Mouse (Mus musculus) G1E (cell line): ENCODE data around the gene Gpr152. TPM values are rescaled to one million over a fixed set of nuclear protein-coding genes. Genes with fewer than 3 reads are reported as not detected.

Source experiments
- ATAC-seq: 2 replicates; pipeline ENCODE4 v1.8.0; 2016; ENCODE audit warnings: mild to moderate bottlenecking; ENCODE audit not compliant: insufficient number of reproducible peaks, poor library complexity, low FRiP score, severe bottlenecking; ENCODE audit errors: extremely low read depth
- DNase-seq: peaks from one replicate; pipeline ENCODE4 v3.0.0; 2012; ENCODE audit warnings: low spot score
- H3K27me3 ChIP-seq: 2 replicates; pipeline ENCODE4 v1.6.1; 2012; ENCODE audit warnings: mild to moderate bottlenecking, low read length, inconsistent platforms; ENCODE audit not compliant: insufficient read depth
- H3K36me3 ChIP-seq: replicated peaks from 2 replicates; pipeline ENCODE3; 2012; ENCODE audit warnings: mild to moderate bottlenecking, inconsistent platforms
- H3K4me1 ChIP-seq: 2 replicates; pipeline ENCODE4 v1.6.1; 2012; ENCODE audit warnings: low read depth, low read length, inconsistent platforms, mixed read lengths; ENCODE audit not compliant: insufficient read depth
- H3K4me3 ChIP-seq: 2 replicates; pipeline ENCODE4 v1.5.1; 2012; ENCODE audit warnings: low read depth, mild to moderate bottlenecking, inconsistent platforms, low read length, moderate library complexity, mixed read lengths
- H3K9me3 ChIP-seq: replicated peaks from 2 replicates; pipeline ENCODE4 v1.6.1; 2012; ENCODE audit warnings: inconsistent platforms
- CTCF ChIP-seq: IDR thresholded peaks from 2 replicates; pipeline ENCODE4 v1.5.1; 2012; ENCODE audit warnings: low read depth, low read length, inconsistent platforms, mixed read lengths
- GATA1 ChIP-seq: IDR thresholded peaks from 2 replicates; pipeline ENCODE4 v1.6.1; 2012; ENCODE audit warnings: borderline replicate concordance, low read length, inconsistent platforms, mixed read lengths
- GATA2 ChIP-seq: IDR thresholded peaks from 2 replicates; pipeline ENCODE4 v1.6.1; 2012; ENCODE audit warnings: low read depth, low read length, inconsistent platforms, borderline replicate concordance
- POLR2AphosphoS5 ChIP-seq: IDR thresholded peaks from 2 replicates; pipeline ENCODE4 v1.6.1; 2012; ENCODE audit warnings: low read depth, low read length, inconsistent platforms; ENCODE audit not compliant: insufficient replicate concordance
- TAL1 ChIP-seq: conservative IDR thresholded peaks from 2 replicates; pipeline ENCODE4 v1.6.1; 2012; ENCODE audit warnings: low read depth, low read length, inconsistent platforms, mixed read lengths
- polyA plus RNA-seq: library from polyadenylated mRNA; stranded (reverse); fragments of >175 nt; gene quantifications from 2 replicates; pipeline ENCODE4 v1.2.3, GENCODE M21; 2012
- total RNA-seq, 2 experiments: library from RNA; stranded (forward) in 1 of 2; stranded (reverse) in 1 of 2; fragments of 200-1000 nt in 1 of 2; fragments of >200 nt in 1 of 2; fragmentation: Nextera tagmentation in 1 of 2; gene quantifications; 2 replicates each; pipeline ENCODE4 v1.2.3; 2014 to 2017

The Gpr152 gene
- total and polyA plus RNA-seq, 3 experiments, result 0.11 TPM; not detected in 2

DNA sequence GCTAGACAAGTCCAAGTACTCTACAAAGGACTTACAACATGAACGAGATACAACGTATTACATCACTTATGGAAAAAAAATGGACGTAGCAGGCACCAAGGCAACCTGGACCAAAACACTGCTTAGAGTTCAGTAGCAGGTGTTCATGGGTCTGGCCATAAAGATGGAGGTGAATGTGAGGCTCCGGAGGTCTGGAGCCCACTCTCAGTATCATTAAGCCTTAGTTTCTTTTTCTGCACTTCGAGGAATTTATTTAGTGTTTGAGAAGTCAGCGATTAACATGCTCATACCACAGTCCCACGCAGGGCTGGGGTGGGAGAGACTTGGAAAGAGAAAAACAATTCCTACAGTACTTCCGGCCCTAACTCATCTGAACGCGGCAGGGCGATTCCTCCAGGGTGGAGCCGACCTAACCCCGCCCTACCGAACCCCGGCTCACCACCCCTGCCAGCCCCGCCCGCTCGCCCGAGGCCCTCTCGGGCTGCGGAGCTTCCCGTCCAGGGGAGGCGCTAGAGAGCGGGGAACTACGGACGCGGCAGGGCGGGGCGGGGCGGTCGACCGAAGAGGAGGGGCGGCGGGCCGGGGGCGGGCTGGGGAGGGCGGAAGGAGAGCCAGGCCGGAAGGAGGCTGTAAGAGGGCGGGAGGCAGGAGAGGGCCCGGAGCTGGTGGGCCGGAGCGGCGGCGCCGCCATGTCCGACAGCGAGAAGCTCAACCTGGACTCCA lies 52.1 kb downstream of the Gpr152 start, which contains the start of gene Ppp1ca:
Ppp1ca (plus strand) TSS at position 538 of the 723 bp plus-strand sequence.
- peak; percentile 82 for ATAC-seq
- Histone ChIP-seq H3K4me1 (peaks cover 71% of the 10 kb centered on the region), H3K4me3 (peak within 1 kb of the TSS; percentile 78), H3K27me3 (no peaks in the 10 kb centered on the region; the same call in 1 of the 2 replicates), H3K36me3 (peaks cover 70% of the 10 kb centered on the region), H3K9me3 (no peaks in the 10 kb centered on the region)
- peak; percentile 96 for DNase-seq
- TF ChIP-seq GATA2 (no peak), GATA1 (no peak), CTCF (no peak), POLR2AphosphoS5 (no peak), TAL1 (no peak)

DNA sequence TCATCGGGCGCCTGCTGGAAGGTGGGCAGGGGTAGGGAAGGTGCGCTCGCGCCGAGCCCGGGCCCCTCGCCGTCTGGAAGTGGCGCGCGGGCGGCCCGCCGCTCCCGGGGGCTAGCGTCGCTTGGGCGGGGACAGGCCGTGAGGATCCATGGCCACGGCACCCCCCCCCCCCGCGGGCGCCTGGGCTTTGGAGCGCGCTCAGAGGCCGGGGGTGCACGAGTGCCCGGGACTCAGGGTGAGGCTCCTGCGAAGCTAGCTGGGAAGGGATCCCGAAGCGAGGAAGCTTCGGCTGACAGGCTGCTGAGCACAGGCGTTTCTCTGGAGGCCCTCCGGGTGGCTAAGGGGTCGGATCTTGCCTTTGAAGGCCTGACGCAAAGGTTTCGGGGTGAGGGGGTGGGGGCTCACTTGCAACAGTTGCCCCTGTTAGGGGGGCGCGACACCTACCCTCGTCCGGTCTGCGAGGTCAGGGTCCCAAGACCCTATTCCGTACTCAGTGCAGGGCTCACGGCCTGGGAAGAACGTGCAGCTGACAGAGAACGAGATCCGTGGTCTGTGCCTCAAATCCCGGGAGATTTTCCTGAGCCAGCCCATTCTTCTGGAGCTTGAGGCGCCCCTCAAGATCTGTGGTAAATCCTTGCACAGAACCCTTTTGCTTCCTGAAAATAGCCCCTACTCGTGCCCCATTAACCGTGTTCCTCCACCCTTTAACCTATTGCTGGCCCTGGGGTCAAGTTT lies 52.8 kb downstream of the Gpr152 start:
- TF ChIP-seq GATA2 (no peak), GATA1 (no peak), CTCF (no peak), POLR2AphosphoS5 (no peak), TAL1 (no peak)
- H3K9me3 ChIP-seq, result no peaks in the 10 kb centered on the region
- peaks cover 78% of the 10 kb centered on the region for H3K4me1 ChIP-seq
- H3K36me3 ChIP-seq, result peaks cover 70% of the 10 kb centered on the region
- DNase-seq, result peak; percentile 49
- peak overlapping the region; percentile 78 for H3K4me3 ChIP-seq
- no peak for ATAC-seq
- H3K27me3 ChIP-seq, result no peaks in the 10 kb centered on the region; the same call in 1 of the 2 replicates

DNA sequence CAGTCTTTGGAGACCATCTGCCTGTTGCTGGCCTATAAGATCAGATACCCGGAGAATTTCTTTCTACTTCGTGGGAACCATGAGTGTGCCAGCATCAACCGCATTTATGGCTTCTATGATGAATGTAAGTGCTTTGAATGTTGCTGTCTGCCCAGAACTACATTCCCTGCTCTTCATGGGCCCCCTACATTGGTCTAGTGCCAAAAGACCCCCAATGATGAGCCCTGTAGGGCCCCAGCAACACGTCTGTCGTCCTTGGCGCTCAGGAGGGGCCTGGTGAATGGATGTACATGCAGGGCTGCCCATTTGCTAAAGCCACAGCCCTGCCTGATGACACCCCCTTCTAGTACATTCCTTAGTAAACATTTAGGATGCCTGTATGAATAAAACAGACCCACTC lies 53.5 kb downstream of the Gpr152 start:
- DNase-seq (no peak), ATAC-seq (no peak)
- Histone ChIP-seq H3K9me3 (no peaks in the 10 kb centered on the region), H3K4me1 (peaks cover 78% of the 10 kb centered on the region), H3K36me3 (peaks cover 70% of the 10 kb centered on the region), H3K27me3 (no peaks in the 10 kb centered on the region), H3K4me3 (peak overlapping the region; percentile 78)
- no peak for TF ChIP-seq TAL1
- TF ChIP-seq GATA2, result no peak
- TF ChIP-seq GATA1, result no peak
- TF ChIP-seq CTCF, result no peak
- no peak for TF ChIP-seq POLR2AphosphoS5

DNA sequence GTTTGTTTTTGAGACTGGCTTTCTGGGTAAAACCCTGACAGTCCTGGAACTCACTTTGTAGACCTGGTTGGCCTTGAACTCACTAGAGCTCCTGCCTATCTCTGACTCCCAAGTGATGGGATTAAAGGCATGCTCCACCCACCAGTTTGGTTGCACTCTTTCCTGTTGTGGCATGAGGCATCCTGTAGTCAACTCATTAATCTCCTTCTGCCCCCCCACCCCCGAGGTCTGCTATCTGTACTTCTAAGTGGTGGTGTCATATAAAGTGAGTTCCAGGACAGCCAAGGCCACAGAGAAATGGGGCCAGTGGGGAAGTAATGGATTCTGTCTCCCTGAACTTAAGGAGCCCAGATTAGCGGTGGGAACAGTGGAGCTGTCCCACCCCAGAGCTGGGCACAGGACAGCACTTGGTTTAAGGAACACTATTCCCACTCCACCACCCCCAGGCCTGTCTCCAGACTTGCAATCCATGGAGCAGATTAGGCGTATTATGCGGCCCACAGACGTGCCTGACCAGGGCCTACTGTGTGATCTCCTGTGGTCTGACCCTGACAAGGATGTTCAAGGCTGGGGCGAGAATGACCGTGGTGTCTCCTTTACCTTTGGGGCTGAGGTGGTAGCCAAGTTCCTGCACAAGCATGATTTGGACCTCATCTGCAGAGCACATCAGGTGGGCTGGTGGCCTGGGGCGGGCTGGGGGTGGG lies 54.6 kb downstream of the Gpr152 start:
- ATAC-seq (no peak), DNase-seq (no peak)
- Histone ChIP-seq H3K27me3 (no peaks in the 10 kb centered on the region), H3K36me3 (peaks cover 71% of the 10 kb centered on the region), H3K4me1 (peaks cover 82% of the 10 kb centered on the region), H3K9me3 (no peaks in the 10 kb centered on the region), H3K4me3 (peak overlapping the region; percentile 40; the same call in 1 of the 2 replicates)
- no peak for TF ChIP-seq TAL1
- TF ChIP-seq GATA1, result no peak
- no peak for TF ChIP-seq GATA2
- no peak for TF ChIP-seq CTCF
- no peak for TF ChIP-seq POLR2AphosphoS5

DNA sequence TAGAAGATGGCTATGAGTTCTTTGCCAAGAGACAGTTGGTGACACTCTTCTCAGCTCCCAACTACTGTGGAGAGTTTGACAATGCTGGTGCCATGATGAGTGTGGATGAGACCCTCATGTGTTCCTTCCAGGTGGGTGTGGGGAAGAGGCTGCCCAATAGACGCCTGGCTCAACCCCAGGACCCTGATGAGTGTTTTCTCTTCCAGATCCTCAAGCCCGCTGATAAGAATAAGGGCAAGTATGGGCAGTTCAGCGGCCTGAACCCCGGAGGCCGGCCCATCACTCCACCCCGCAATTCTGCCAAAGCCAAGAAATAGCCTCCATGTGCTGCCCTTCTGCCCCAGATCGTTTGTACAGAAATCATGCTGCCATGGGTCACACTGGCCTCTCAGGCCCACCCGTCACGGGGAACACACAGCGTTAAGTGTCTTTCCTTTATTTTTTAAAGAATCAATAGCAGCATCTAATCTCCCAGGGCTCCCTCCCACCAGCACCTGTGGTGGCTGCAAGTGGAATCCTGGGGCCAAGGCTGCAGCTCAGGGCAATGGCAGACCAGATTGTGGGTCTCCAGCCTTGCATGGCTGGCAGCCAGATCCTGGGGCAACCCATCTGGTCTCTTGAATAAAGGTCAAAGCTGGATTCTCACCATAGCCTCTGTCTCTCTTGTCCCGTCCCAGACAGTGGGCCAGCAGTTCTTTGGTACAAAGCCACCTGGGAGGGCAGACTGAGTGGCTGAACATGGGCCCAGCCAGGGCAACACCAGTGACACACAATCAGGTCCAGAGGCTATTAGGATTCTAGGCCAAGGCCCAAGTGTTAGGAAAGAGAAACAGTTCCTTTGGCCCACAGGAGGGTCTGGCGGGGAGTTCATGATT lies 55.4 kb downstream of the Gpr152 start:
- TF ChIP-seq CTCF (no peak), GATA1 (no peak), TAL1 (no peak), POLR2AphosphoS5 (no peak; the same call in 1 of the 2 replicates), GATA2 (no peak)
- no peaks in the 10 kb centered on the region for H3K9me3 ChIP-seq
- ATAC-seq (no peak), DNase-seq (no peak)
- H3K4me1 ChIP-seq, result peaks cover 89% of the 10 kb centered on the region
- no peak overlapping the region for H3K4me3 ChIP-seq
- H3K27me3 ChIP-seq, result no peaks in the 10 kb centered on the region
- peaks cover 73% of the 10 kb centered on the region for H3K36me3 ChIP-seq

Other genes with a start within 250 kb of the Gpr152 start
Only the 20 nearest of the 33 such genes appear.
- 84.1 and 109 TPM in 2 replicates for gene Ndufv1, start 127.0 kb upstream of the Gpr152 start, total RNA-seq (2014; fragmentation: Nextera tagmentation)
- 181 and 191 TPM in 2 replicates for gene Ndufv1, start 127.0 kb upstream of the Gpr152 start, total RNA-seq (2017)
- gene Ndufv1, start 127.0 kb upstream of the Gpr152 start, polyA plus RNA-seq, result 338 and 348 TPM in 2 replicates
- 48.7 and 86.5 TPM in 2 replicates for gene Gstp1, start 101.8 kb upstream of the Gpr152 start, total RNA-seq (2014; fragmentation: Nextera tagmentation)
- 36.8 and 46.2 TPM in 2 replicates for gene Gstp1, start 101.8 kb upstream of the Gpr152 start, total RNA-seq (2017)
- gene Gstp1, start 101.8 kb upstream of the Gpr152 start, polyA plus RNA-seq, result 38.7 and 64.2 TPM in 2 replicates
- gene Gstp2, start 93.8 kb upstream of the Gpr152 start, total RNA-seq (2014; fragmentation: Nextera tagmentation), result 29.9 TPM in 1 of 2 replicates, not detected in the other
- gene Gstp2, start 93.8 kb upstream of the Gpr152 start, total RNA-seq (2017), result not detected in 2 replicates
- gene Gstp2, start 93.8 kb upstream of the Gpr152 start, polyA plus RNA-seq, result 0.28 TPM in 1 of 2 replicates, not detected in the other
- 38.1 and 40.8 TPM in 2 replicates for gene Gstp3, start 80.2 kb upstream of the Gpr152 start, total RNA-seq (2014; fragmentation: Nextera tagmentation)
- 21.0 and 24.6 TPM in 2 replicates for gene Gstp3, start 80.2 kb upstream of the Gpr152 start, total RNA-seq (2017)
- 5.6 and 9.3 TPM in 2 replicates for gene Gstp3, start 80.2 kb upstream of the Gpr152 start, polyA plus RNA-seq
- not detected in 2 replicates for gene Cabp2, start 58.2 kb upstream of the Gpr152 start, total RNA-seq (2014; fragmentation: Nextera tagmentation)
- gene Cabp2, start 58.2 kb upstream of the Gpr152 start, total RNA-seq (2017), result not detected in 2 replicates
- gene Cabp2, start 58.2 kb upstream of the Gpr152 start, polyA plus RNA-seq, result not detected in 2 replicates
- gene Cdk2ap2, start 42.6 kb upstream of the Gpr152 start, total RNA-seq (2014; fragmentation: Nextera tagmentation), result 36.6 and 40.9 TPM in 2 replicates
- 25.4 and 30.7 TPM in 2 replicates for gene Cdk2ap2, start 42.6 kb upstream of the Gpr152 start, total RNA-seq (2017)
- 59.9 and 60.2 TPM in 2 replicates for gene Cdk2ap2, start 42.6 kb upstream of the Gpr152 start, polyA plus RNA-seq
- gene Pitpnm1, start 39.8 kb upstream of the Gpr152 start, total RNA-seq (2014; fragmentation: Nextera tagmentation), result 22.2 and 29.9 TPM in 2 replicates
- gene Pitpnm1, start 39.8 kb upstream of the Gpr152 start, total RNA-seq (2017), result 12.9 and 17.8 TPM in 2 replicates
- gene Pitpnm1, start 39.8 kb upstream of the Gpr152 start, polyA plus RNA-seq, result 48.7 and 61.2 TPM in 2 replicates
- gene Aip, start 13.9 kb upstream of the Gpr152 start, total RNA-seq (2014; fragmentation: Nextera tagmentation), result 36.8 and 39.9 TPM in 2 replicates
- 22.3 and 23.9 TPM in 2 replicates for gene Aip, start 13.9 kb upstream of the Gpr152 start, total RNA-seq (2017)
- gene Aip, start 13.9 kb upstream of the Gpr152 start, polyA plus RNA-seq, result 86.6 and 92.9 TPM in 2 replicates
- 0.75 TPM in 1 of 2 replicates, not detected in the other for gene Cabp4, start 4.2 kb downstream of the Gpr152 start, total RNA-seq (2014; fragmentation: Nextera tagmentation)
- 0.11 TPM in 1 of 2 replicates, not detected in the other for gene Cabp4, start 4.2 kb downstream of the Gpr152 start, total RNA-seq (2017)
- 0.03 TPM in 1 of 2 replicates, not detected in the other for gene Cabp4, start 4.2 kb downstream of the Gpr152 start, polyA plus RNA-seq
- gene Coro1b, start 8.8 kb downstream of the Gpr152 start, total RNA-seq (2014; fragmentation: Nextera tagmentation), result 325 and 345 TPM in 2 replicates
- 157 and 189 TPM in 2 replicates for gene Coro1b, start 8.8 kb downstream of the Gpr152 start, total RNA-seq (2017)
- 134 and 177 TPM in 2 replicates for gene Coro1b, start 8.8 kb downstream of the Gpr152 start, polyA plus RNA-seq
- 88.5 and 107 TPM in 2 replicates for gene Ptprcap, start 13.8 kb downstream of the Gpr152 start, total RNA-seq (2014; fragmentation: Nextera tagmentation)
- 34.6 and 52.7 TPM in 2 replicates for gene Ptprcap, start 13.8 kb downstream of the Gpr152 start, total RNA-seq (2017)
- 261 and 272 TPM in 2 replicates for gene Ptprcap, start 13.8 kb downstream of the Gpr152 start, polyA plus RNA-seq
- 23.1 and 31.5 TPM in 2 replicates for gene Rps6kb2, start 23.6 kb downstream of the Gpr152 start, total RNA-seq (2014; fragmentation: Nextera tagmentation)
- 16.1 and 23.6 TPM in 2 replicates for gene Rps6kb2, start 23.6 kb downstream of the Gpr152 start, total RNA-seq (2017)
- 73.4 and 78.6 TPM in 2 replicates for gene Rps6kb2, start 23.6 kb downstream of the Gpr152 start, polyA plus RNA-seq
- gene Carns1, start 35.7 kb downstream of the Gpr152 start, total RNA-seq (2014; fragmentation: Nextera tagmentation), result 1.2 and 3.2 TPM in 2 replicates
- gene Carns1, start 35.7 kb downstream of the Gpr152 start, total RNA-seq (2017), result 0.17 and 0.55 TPM in 2 replicates
- 0.37 and 0.48 TPM in 2 replicates for gene Carns1, start 35.7 kb downstream of the Gpr152 start, polyA plus RNA-seq
- gene Tbc1d10c, start 51.5 kb downstream of the Gpr152 start, total RNA-seq (2014; fragmentation: Nextera tagmentation), result 12.8 and 13.0 TPM in 2 replicates
- gene Tbc1d10c, start 51.5 kb downstream of the Gpr152 start, total RNA-seq (2017), result 21.9 and 26.7 TPM in 2 replicates
- gene Tbc1d10c, start 51.5 kb downstream of the Gpr152 start, polyA plus RNA-seq, result 32.8 and 36.0 TPM in 2 replicates
- 270 and 304 TPM in 2 replicates for gene Ppp1ca, start 52.3 kb downstream of the Gpr152 start, total RNA-seq (2014; fragmentation: Nextera tagmentation)
- gene Ppp1ca, start 52.3 kb downstream of the Gpr152 start, total RNA-seq (2017), result 565 and 679 TPM in 2 replicates
- gene Ppp1ca, start 52.3 kb downstream of the Gpr152 start, polyA plus RNA-seq, result 547 and 673 TPM in 2 replicates
- 61.9 and 93.9 TPM in 2 replicates for gene Rad9a, start 61.9 kb downstream of the Gpr152 start, total RNA-seq (2014; fragmentation: Nextera tagmentation)
- 27.5 and 29.2 TPM in 2 replicates for gene Rad9a, start 61.9 kb downstream of the Gpr152 start, total RNA-seq (2017)
- 31.3 and 33.6 TPM in 2 replicates for gene Rad9a, start 61.9 kb downstream of the Gpr152 start, polyA plus RNA-seq
- gene Clcf1, start 74.5 kb downstream of the Gpr152 start, total RNA-seq (2014; fragmentation: Nextera tagmentation), result not detected in 2 replicates
- gene Clcf1, start 74.5 kb downstream of the Gpr152 start, total RNA-seq (2017), result 0.06 and 0.27 TPM in 2 replicates
- gene Clcf1, start 74.5 kb downstream of the Gpr152 start, polyA plus RNA-seq, result not detected in 2 replicates
- not detected in 2 replicates for gene AC109138.7, start 74.6 kb downstream of the Gpr152 start, total RNA-seq (2014; fragmentation: Nextera tagmentation)
- not detected in 2 replicates for gene AC109138.7, start 74.6 kb downstream of the Gpr152 start, total RNA-seq (2017)
- 35.4 TPM in 1 of 2 replicates, not detected in the other for gene AC109138.7, start 74.6 kb downstream of the Gpr152 start, polyA plus RNA-seq
- gene Pold4, start 92.1 kb downstream of the Gpr152 start, total RNA-seq (2014; fragmentation: Nextera tagmentation), result 98.6 and 104 TPM in 2 replicates
- 66.2 and 89.1 TPM in 2 replicates for gene Pold4, start 92.1 kb downstream of the Gpr152 start, total RNA-seq (2017)
- gene Pold4, start 92.1 kb downstream of the Gpr152 start, polyA plus RNA-seq, result 26.4 and 37.1 TPM in 2 replicates
- 1.9 and 2.3 TPM in 2 replicates for gene Ssh3, start 129.4 kb downstream of the Gpr152 start, total RNA-seq (2014; fragmentation: Nextera tagmentation)
- gene Ssh3, start 129.4 kb downstream of the Gpr152 start, total RNA-seq (2017), result 5.8 and 8.9 TPM in 2 replicates
- 0.30 and 0.32 TPM in 2 replicates for gene Ssh3, start 129.4 kb downstream of the Gpr152 start, polyA plus RNA-seq